Mouse (Mus musculus): ENCODE measurements around the gene Exoc7. TPM values are rescaled to one million over a fixed set of nuclear protein-coding genes. Genes with fewer than 3 reads are reported as not detected.
A peak's percentile ranks its signal among the peaks of the same experiment; 100 is the strongest.

Gene Exoc7
- polyA plus RNA-seq, 1 experiment = 40.3 TPM

DNA sequence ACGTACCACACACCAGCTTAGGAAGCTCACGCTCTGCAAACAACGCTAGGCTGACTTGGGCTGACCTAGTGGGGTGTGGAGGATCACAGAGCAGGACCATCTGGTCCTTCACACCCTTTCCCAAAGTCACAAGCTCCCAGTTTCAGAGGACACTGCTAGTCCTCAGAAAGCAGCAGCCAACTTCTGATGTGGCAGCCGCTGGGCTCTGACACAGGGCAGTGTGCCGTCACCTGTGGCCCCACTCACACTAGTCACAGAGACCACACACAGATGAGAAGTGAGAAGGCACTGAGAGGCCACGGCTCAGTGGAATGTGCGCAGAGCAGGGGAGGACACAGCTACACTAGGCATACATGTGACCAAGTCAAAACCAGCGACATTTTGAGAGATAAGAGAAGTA lies 56.1 kb downstream of the Exoc7 start:
- H3K36me3 ChIP-seq (ENCODE audit: control insufficient read depth, insufficient read depth, low read length) = peaks cover 7% of the 10 kb centered on the region
- H3K27me3 ChIP-seq (ENCODE audit: control insufficient read depth, insufficient read depth, low read length) = no peaks in the 10 kb centered on the region
- no peak for TF ChIP-seq POLR2A (IDR thresholded peaks at IDR 0.05; ENCODE audit: control insufficient read depth, low read depth, low read length)
- TF ChIP-seq CTCF (IDR thresholded peaks at IDR 0.05; ENCODE audit: control insufficient read depth, insufficient read depth, insufficient replicate concordance, low read depth, low read length) = no peak
- no peak overlapping the region for H3K27ac ChIP-seq (ENCODE audit: control insufficient read depth, insufficient read depth, low read depth, low read length)
- H3K4me3 ChIP-seq (ENCODE audit: control insufficient read depth, low read depth, low read length) = no peak overlapping the region
- no peaks in the 10 kb centered on the region for H3K4me1 ChIP-seq (ENCODE audit: control insufficient read depth, insufficient read depth, low read length)

DNA sequence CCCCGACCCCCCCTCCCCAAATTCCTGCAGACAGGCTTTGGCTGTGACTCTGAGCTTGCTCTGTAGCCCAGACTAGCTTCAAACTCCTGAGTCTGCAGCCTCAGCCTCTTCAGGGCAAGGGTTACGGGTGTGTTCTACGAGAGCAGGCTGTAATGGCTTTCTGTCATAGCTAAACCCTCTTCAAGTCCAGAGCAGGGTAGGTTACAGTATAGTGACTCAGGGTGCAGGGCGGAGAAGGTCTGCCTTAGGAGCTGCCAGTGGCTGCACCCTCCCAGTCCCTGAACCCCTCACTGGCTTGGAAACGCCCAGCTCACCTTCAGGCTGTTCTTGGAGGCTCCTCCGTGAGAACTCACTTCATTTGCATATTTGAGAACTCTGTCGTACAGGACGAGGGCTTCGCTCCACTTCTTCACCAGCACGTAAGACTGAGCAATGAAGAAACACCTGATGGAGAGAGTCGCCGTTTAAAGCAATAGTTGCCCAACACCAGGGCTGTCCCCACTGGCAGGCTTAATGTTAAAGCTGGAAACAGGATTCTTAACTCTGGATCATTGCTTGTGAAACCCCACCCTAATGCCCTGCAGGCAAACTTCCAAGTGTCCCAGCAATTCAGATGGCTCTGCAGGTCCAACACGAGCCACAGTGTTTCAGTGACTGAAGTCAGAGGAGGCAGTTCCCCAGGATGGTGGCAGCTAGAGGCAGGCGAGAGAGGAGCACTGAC lies 59.4 kb downstream of the Exoc7 start:
- TF ChIP-seq CTCF (IDR thresholded peaks at IDR 0.05; ENCODE audit: control insufficient read depth, insufficient read depth, insufficient replicate concordance, low read depth, low read length) (no peak), POLR2A (IDR thresholded peaks at IDR 0.05; ENCODE audit: control insufficient read depth, low read depth, low read length) (no peak)
- H3K4me3 ChIP-seq (ENCODE audit: control insufficient read depth, low read depth, low read length) = no peak overlapping the region
- H3K27me3 ChIP-seq (ENCODE audit: control insufficient read depth, insufficient read depth, low read length) = no peaks in the 10 kb centered on the region
- H3K4me1 ChIP-seq (ENCODE audit: control insufficient read depth, insufficient read depth, low read length) = no peaks in the 10 kb centered on the region
- no peak overlapping the region for H3K27ac ChIP-seq (ENCODE audit: control insufficient read depth, insufficient read depth, low read depth, low read length)
- H3K36me3 ChIP-seq (ENCODE audit: control insufficient read depth, insufficient read depth, low read length) = peaks cover 7% of the 10 kb centered on the region

DNA sequence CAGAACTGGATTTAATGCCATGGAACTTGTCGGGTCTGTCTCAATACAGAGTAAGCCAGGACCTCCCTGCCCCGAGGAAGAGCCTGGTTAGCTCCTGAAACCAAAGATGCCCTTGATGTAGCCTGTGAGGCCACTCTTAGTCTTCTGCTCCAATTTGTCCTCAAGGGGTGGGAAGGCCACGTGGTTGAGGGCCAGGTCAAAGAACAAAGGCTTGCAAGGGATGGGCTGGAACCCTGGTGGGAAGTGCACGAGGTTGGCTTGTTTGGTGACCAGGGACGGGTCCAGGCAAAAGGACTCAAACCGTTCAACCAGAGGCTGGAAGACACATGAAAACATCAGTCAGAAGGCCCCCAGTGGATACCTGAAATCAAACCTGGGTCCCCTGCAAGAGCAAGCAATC lies 61.4 kb downstream of the Exoc7 start:
- no peak overlapping the region for H3K4me3 ChIP-seq (ENCODE audit: control insufficient read depth, low read depth, low read length)
- TF ChIP-seq CTCF (IDR thresholded peaks at IDR 0.05; ENCODE audit: control insufficient read depth, insufficient read depth, insufficient replicate concordance, low read depth, low read length) = no peak
- peaks cover 4% of the 10 kb centered on the region for H3K36me3 ChIP-seq (ENCODE audit: control insufficient read depth, insufficient read depth, low read length)
- H3K4me1 ChIP-seq (ENCODE audit: control insufficient read depth, insufficient read depth, low read length) = no peaks in the 10 kb centered on the region
- H3K27me3 ChIP-seq (ENCODE audit: control insufficient read depth, insufficient read depth, low read length) = no peaks in the 10 kb centered on the region
- H3K27ac ChIP-seq (ENCODE audit: control insufficient read depth, insufficient read depth, low read depth, low read length) = no peak overlapping the region

DNA sequence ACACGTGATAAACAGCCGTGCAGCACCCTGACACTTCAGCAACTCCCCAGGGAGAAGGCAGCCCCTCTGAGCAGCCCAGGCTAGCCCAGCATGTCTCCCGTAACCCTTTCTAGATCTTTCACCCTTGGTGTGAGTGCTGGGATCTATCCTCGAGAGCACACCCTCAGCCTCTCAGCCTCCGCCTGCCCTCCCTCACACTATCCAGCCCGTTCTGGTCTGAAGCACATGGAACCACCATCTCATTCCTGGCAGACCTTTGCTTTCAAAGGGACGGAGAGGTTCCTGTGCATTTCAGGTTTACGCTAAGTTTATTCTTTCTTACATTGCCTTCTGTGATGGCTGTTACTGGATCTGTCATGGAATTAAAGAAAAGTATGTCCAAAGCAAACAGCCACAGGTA lies 62.5 kb downstream of the Exoc7 start:
- H3K4me3 ChIP-seq (ENCODE audit: control insufficient read depth, low read depth, low read length) = no peak overlapping the region
- peaks cover 4% of the 10 kb centered on the region for H3K36me3 ChIP-seq (ENCODE audit: control insufficient read depth, insufficient read depth, low read length)
- H3K4me1 ChIP-seq (ENCODE audit: control insufficient read depth, insufficient read depth, low read length) = no peaks in the 10 kb centered on the region
- TF ChIP-seq POLR2A (IDR thresholded peaks at IDR 0.05; ENCODE audit: control insufficient read depth, low read depth, low read length) (no peak), CTCF (IDR thresholded peaks at IDR 0.05; ENCODE audit: control insufficient read depth, insufficient read depth, insufficient replicate concordance, low read depth, low read length) (0 out of 2 replicates have a peak, but pooled peaks have one; percentile 8)
- no peak overlapping the region for H3K27ac ChIP-seq (ENCODE audit: control insufficient read depth, insufficient read depth, low read depth, low read length)
- no peaks in the 10 kb centered on the region for H3K27me3 ChIP-seq (ENCODE audit: control insufficient read depth, insufficient read depth, low read length)

DNA sequence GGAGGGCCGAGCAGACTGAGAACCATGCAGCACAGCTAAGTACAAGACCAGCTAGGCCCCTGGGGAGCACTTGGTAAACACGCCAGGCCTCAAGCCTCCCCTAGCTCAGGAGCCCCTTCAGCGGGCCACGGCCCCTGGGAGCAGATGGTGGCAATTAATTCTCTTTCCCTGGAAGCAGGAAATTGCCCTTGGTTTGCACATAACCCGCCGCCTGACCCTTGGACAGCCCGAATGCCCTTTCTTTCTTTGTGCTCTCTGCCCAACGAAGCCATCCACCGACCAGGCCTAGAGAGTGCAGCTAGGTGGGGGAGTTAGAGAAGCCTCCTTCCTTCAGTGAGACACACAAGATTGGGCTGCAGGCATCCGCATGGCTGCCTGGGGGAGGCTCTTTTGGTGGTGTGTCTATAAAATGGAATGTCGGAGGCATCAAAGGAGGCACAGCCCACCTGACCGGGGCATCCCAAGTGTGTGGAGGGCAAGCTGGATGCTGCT lies 65.2 kb downstream of the Exoc7 start:
- Histone ChIP-seq H3K27me3 (ENCODE audit: control insufficient read depth, insufficient read depth, low read length) (no peaks in the 10 kb centered on the region), H3K4me1 (ENCODE audit: control insufficient read depth, insufficient read depth, low read length) (peaks cover 6% of the 10 kb centered on the region), H3K36me3 (ENCODE audit: control insufficient read depth, insufficient read depth, low read length) (peaks cover 2% of the 10 kb centered on the region), H3K27ac (ENCODE audit: control insufficient read depth, insufficient read depth, low read depth, low read length) (no peak overlapping the region), H3K4me3 (ENCODE audit: control insufficient read depth, low read depth, low read length) (no peak overlapping the region)
- TF ChIP-seq CTCF (IDR thresholded peaks at IDR 0.05; ENCODE audit: control insufficient read depth, insufficient read depth, insufficient replicate concordance, low read depth, low read length) (no peak), POLR2A (IDR thresholded peaks at IDR 0.05; ENCODE audit: control insufficient read depth, low read depth, low read length) (no peak)

DNA sequence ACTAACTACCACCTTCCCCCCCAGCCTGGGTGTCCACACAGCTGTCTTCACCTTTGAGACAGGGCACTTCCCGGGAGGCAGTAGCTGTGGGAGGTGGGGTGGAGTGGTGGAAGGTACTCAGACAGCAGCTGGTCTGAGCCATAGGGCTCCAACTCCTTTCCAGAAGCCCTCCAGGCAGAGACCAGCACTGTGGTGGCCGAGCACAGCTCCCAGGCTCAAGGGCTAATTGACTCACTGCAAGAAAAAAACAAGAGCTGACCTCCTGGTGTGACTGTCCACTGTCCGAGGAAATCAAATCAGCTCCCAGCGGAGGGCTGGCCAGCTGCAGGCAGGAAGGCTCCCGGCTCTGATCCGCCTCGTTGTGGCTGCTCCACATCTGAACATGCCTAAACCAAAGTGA lies 67.2 kb downstream of the Exoc7 start:
- Histone ChIP-seq H3K4me1 (ENCODE audit: control insufficient read depth, insufficient read depth, low read length) (peaks cover 6% of the 10 kb centered on the region), H3K36me3 (ENCODE audit: control insufficient read depth, insufficient read depth, low read length) (no peaks in the 10 kb centered on the region), H3K27me3 (ENCODE audit: control insufficient read depth, insufficient read depth, low read length) (no peaks in the 10 kb centered on the region), H3K4me3 (ENCODE audit: control insufficient read depth, low read depth, low read length) (no peak overlapping the region), H3K27ac (ENCODE audit: control insufficient read depth, insufficient read depth, low read depth, low read length) (no peak overlapping the region)
- TF ChIP-seq CTCF (IDR thresholded peaks at IDR 0.05; ENCODE audit: control insufficient read depth, insufficient read depth, insufficient replicate concordance, low read depth, low read length) (no peak), POLR2A (IDR thresholded peaks at IDR 0.05; ENCODE audit: control insufficient read depth, low read depth, low read length) (no peak)

Other genes with a start within 250 kb of the Exoc7 start
- gene Unc13d, start 229.3 kb downstream of the Exoc7 start, polyA plus RNA-seq (2012; rRNA removed) = 3.4 and 3.8 TPM in 2 replicates
- gene Wbp2, start 220.2 kb downstream of the Exoc7 start, polyA plus RNA-seq (2012; rRNA removed) = 253 and 269 TPM in 2 replicates
- 6.6 and 8.3 TPM in 2 replicates for gene Trim47, start 180.0 kb downstream of the Exoc7 start, polyA plus RNA-seq (2012; rRNA removed)
- 0.57 and 0.63 TPM in 2 replicates for gene Trim65, start 176.1 kb downstream of the Exoc7 start, polyA plus RNA-seq (2012; rRNA removed)
- gene Mrpl38, start 168.4 kb downstream of the Exoc7 start, polyA plus RNA-seq (2012; rRNA removed) = 51.3 and 54.5 TPM in 2 replicates
- gene Fbf1, start 139.1 kb downstream of the Exoc7 start, polyA plus RNA-seq (2012; rRNA removed) = 48.2 and 55.9 TPM in 2 replicates
- 17.0 and 17.8 TPM in 2 replicates for gene Ten1, start 108.4 kb downstream of the Exoc7 start, polyA plus RNA-seq (2012; rRNA removed)
- 19.0 and 19.3 TPM in 2 replicates for gene Acox1, start 108.2 kb downstream of the Exoc7 start, polyA plus RNA-seq (2012; rRNA removed)
- gene Evpl, start 69.2 kb downstream of the Exoc7 start, polyA plus RNA-seq (2012; rRNA removed) = 1.1 and 1.2 TPM in 2 replicates
- gene Srp68, start 33.0 kb downstream of the Exoc7 start, polyA plus RNA-seq (2012; rRNA removed) = 49.3 and 49.9 TPM in 2 replicates
- 0.59 and 0.78 TPM in 2 replicates for gene Galr2, start 26.3 kb downstream of the Exoc7 start, polyA plus RNA-seq (2012; rRNA removed)
- gene Foxj1, start 28.2 kb upstream of the Exoc7 start, polyA plus RNA-seq (2012; rRNA removed) = 75.5 and 97.6 TPM in 2 replicates
- 7.2 and 9.6 TPM in 2 replicates for gene Rnf157, start 105.8 kb upstream of the Exoc7 start, polyA plus RNA-seq (2012; rRNA removed)
- 76.4 and 88.4 TPM in 2 replicates for gene Ubald2, start 126.9 kb upstream of the Exoc7 start, polyA plus RNA-seq (2012; rRNA removed)
- 469 and 538 TPM in 2 replicates for gene Qrich2, start 159.0 kb upstream of the Exoc7 start, polyA plus RNA-seq (2012; rRNA removed)
- 58.2 and 59.0 TPM in 2 replicates for gene Prpsap1, start 187.0 kb upstream of the Exoc7 start, polyA plus RNA-seq (2012; rRNA removed)
- 3.3 and 4.2 TPM in 2 replicates for gene Sphk1, start 223.7 kb upstream of the Exoc7 start, polyA plus RNA-seq (2012; rRNA removed)

All from testis, adult 2 months (tissue).